Mouse (Mus musculus) left cerebral cortex, adult 9 months (tissue): ENCODE data around the gene Dock10.
A peak's percentile ranks its signal among the peaks of the same experiment; 100 is the strongest.

Experiments
- DNase-seq, 2 experiments: peaks; one replicate each; pipeline ENCODE4 v3.0.0; 2022; ENCODE audit warnings: low spot score in 2 of 2

Gene Dock10

GRCm38 (mm10) chr1:80728183-80728582, 30.1 kb downstream of the Dock10 start:
- no peak for DNase-seq

DNA sequence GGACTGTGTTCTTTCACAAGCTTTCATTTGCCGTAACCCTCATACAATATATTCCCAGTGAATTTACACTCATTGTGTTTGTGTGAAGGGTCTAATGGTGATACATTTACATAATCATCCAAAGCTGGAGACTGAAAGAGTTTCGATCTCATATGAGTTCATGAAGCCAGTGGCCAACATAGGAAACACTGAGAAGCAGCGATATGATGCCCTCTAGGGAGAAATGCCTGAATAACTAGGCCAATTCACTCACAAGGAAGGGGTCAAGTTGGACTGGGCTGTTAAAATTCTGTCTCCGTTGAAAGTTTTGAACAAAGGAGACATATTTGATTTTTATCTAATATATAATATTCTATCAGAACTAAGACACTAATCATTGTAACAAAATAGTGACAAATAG, 30.9 kb downstream of the Dock10 start:
- no peak for DNase-seq

GRCm38 (mm10) chr1:80722647-80723046, 35.7 kb downstream of the Dock10 start:
- DNase-seq, result peak in 1 of 2 experiments; percentile 59

GRCm38 (mm10) chr1:80722001-80722400, 36.3 kb downstream of the Dock10 start:
- no peak for DNase-seq

DNA sequence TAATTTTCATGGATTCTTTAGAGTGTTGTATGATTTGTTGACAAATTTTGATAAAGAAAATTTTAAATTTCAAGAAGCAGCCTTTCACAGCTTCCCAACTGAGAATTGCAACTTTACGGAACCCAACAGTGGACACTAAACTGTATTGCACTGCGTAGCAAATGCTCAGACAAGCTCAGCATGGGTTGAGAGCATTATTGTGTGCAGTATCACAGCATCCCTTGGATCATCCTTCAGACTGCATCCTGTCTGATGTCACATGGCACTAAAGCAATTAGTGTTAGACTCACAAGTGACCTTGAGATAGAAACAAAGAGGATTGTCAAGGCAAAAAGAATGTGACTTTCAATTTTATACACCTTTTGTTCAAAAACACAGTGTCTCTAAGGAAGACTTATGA, 37.1 kb downstream of the Dock10 start:
- DNase-seq, result no peak

DNA sequence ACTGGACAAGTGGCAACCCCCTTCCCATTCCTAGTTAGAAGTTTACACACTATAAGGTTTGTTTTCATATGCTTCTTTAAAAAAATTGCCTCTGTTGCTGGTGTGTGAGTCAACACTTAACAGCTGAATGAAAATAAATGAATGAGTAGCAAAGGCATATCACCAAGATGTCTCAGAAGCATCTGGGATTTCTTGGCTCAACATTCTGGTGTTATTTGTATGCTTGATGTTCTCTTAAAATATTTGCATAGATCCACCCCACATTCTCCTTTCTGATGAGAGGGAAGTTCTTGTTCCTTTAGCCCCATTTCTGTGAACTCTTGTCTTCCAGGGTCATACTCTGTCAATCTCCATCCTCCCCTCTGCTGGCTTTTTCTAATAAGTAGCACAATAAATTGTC, 38.2 kb downstream of the Dock10 start:
- no peak for DNase-seq

GRCm38 (mm10) chr1:80719436-80719835, 38.9 kb downstream of the Dock10 start:
- no peak for DNase-seq

DNA sequence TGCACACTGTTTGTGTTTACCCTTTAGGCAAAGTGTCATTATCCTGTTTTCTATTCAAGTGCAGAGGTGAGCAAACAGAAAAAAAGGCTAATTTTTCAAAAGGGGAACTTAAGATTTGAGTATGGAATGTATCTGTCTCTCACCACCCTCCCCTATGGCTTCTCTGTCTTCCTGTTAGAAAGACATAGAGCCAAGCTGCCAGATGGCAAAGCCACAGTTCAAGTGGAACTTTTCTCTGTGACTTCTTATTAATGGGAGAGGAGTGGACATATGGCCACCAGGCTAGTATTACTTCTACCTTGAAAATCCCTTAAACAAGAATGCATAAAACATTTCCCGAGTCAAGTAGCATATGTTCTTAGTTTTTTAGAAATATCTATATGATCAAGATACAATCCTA, 39.7 kb downstream of the Dock10 start:
- DNase-seq, result no peak

DNA sequence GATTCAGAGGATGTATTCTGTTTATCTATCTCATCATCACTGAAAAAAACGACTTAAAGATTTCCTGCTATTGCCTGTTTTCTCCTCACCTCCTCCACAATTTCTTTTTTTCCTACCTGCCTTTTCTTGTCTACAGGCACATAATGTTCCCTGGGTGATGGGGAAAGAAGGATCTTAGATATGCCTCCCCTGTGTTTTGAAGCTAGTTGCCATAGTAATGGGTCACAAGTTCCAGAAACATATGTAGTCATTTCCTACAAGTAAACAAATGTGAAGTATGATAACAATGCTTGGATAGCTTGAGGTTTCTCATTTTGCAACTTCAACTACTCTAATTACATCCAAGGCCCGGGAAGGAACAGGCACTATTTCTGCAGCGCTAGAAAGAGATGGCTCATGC, 42.4 kb downstream of the Dock10 start:
- no peak for DNase-seq

DNA sequence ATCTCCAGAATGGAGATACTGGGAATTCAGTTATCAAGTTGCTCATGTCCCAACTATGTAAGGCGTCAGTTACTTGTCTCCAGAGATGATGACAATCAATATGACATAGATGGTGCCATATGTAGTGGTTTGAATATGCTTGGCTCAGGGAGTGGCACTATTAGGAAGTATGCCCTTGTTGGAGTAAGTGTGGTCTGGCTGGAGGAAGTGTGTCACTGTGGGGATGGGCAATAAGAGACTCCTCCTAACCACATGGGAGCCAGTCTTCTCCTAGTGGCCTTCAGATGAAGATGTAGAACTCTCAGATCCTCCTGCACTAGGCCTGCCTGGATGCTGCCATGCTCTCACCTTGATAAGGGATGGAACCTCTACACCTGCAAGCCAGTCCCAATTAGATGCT, 44.4 kb downstream of the Dock10 start:
- no peak for DNase-seq

- no peak for DNase-seq
These were observed 47.6 kb downstream of the Dock10 start for GRCm38 (mm10) chr1:80710607-80711261.

GRCm38 (mm10) chr1:80710097-80710541, 48.2 kb downstream of the Dock10 start:
- DNase-seq, result no peak

DNA sequence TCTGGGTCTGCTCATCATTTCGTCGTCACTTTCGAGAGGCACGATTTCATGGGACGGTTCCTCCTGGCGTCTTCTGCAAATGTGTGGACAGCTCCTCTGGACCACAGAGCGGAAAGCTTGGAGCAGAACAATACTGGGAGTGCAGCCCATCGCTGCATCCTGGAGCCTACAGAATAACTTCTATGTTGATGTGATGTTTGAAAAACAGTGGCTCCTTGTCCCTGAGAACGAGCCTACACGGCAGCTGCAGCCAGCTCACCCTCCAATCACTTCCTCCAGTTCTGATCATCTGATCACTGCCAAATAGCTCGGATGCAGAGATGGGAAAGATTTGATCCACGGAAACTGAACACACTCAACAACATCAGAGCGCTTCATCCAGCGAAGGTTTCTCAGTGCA, 49.0 kb downstream of the Dock10 start:
- peak in 1 of 2 experiments; percentile 25 for DNase-seq

- DNase-seq, result no peak
These were observed 55.0 kb downstream of the Dock10 start for GRCm38 (mm10) chr1:80703279-80703678.

GRCm38 (mm10) chr1:80676004-80676673, 82.2 kb downstream of the Dock10 start:
- DNase-seq, result no peak

GRCm38 (mm10) chr1:80671730-80672129, 86.6 kb downstream of the Dock10 start:
- no peak for DNase-seq

GRCm38 (mm10) chr1:80671056-80671455, 87.3 kb downstream of the Dock10 start:
- no peak for DNase-seq

GRCm38 (mm10) chr1:80670387-80670786, 87.9 kb downstream of the Dock10 start:
- no peak for DNase-seq

DNA sequence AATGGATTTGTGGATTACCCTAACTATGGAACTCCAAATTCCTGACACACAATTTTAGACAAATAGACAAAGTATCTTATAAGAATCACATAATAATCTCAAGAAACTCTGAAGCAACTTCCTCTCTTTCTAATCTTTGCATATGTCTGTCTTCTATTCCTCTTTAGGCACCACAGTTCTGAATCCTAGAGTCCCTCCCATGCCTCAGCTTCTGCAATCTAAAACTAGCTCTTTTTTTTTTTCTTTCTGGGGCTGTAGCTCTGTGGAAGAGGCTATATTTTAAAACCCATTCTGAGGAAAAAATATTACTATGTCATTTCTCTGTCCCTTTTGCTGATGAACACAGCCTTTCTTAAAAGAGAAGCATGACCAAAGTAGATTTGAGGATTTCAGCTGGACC, 92.6 kb downstream of the Dock10 start:
- DNase-seq, result no peak

- peak in 1 of 2 experiments; percentile 10 for DNase-seq
These were observed 93.2 kb downstream of the Dock10 start for GRCm38 (mm10) chr1:80665161-80665560.

GRCm38 (mm10) chr1:80661506-80662402, 96.6 kb downstream of the Dock10 start:
- no peak for DNase-seq

- no peak for DNase-seq
These were observed 98.7 kb downstream of the Dock10 start for GRCm38 (mm10) chr1:80659465-80660245.
